Mouse (Mus musculus) CH12.LX (cell line): ENCODE data around the gene Fgfr2. TPM values are rescaled to one million over a fixed set of nuclear protein-coding genes. Genes with fewer than 3 reads are reported as not detected.

ENCODE experiments used
- DNase-seq: peaks from one replicate; pipeline ENCODE4 v3.0.0-alpha.2; 2013; ENCODE audit errors: extremely low read depth
- H3K27ac ChIP-seq: 2 replicates; pipeline ENCODE4 v1.5.1; 2012; ENCODE audit warnings: low read depth, mild to moderate bottlenecking, control low read depth, moderate library complexity; ENCODE audit not compliant: insufficient read depth
- H3K27me3 ChIP-seq: replicated peaks from 2 replicates; pipeline ENCODE3; 2012; ENCODE audit warnings: inconsistent platforms
- H3K36me3 ChIP-seq, 2 experiments: replicated peaks in 1 of 2; 2 replicates each; pipeline versions ENCODE3 to v1.6.1; 2012; ENCODE audit warnings: inconsistent platforms in 1 of 2, low read length in 1 of 2, mild to moderate bottlenecking in 1 of 2, mixed read lengths in 1 of 2, moderate library complexity in 1 of 2; ENCODE audit not compliant: control insufficient read depth in 1 of 2, insufficient read depth in 1 of 2
- H3K4me1 ChIP-seq, 2 experiments: 2 replicates each; pipeline ENCODE4 v1.6.1; 2012; ENCODE audit warnings: inconsistent platforms in 1 of 2, moderate library complexity in 1 of 2; ENCODE audit not compliant: insufficient read depth in 2 of 2, control insufficient read depth in 1 of 2
- H3K4me2 ChIP-seq: 2 replicates; pipeline ENCODE4 v1.6.1; 2012; ENCODE audit warnings: low read depth, mild to moderate bottlenecking, control low read depth; ENCODE audit not compliant: poor library complexity, insufficient read depth, severe bottlenecking
- H3K4me3 ChIP-seq, 3 experiments: fragments of 150-350 bp in 1 of 3; sonication (generic) in 1 of 3; replicated peaks in 1 of 3; 2 replicates each; pipeline versions ENCODE3 to v1.5.1; 2011 to 2012; ENCODE audit warnings: low read depth in 2 of 3, low read length in 2 of 3, mild to moderate bottlenecking in 2 of 3, moderate library complexity in 2 of 3, control low read depth in 1 of 3, improper control_type of control experiment in 1 of 3, inconsistent platforms in 1 of 3, mixed read lengths in 1 of 3; ENCODE audit not compliant: poor library complexity in 1 of 3
- H3K79me2 ChIP-seq: replicated peaks from 2 replicates; pipeline ENCODE4 v1.6.1; 2012; ENCODE audit warnings: mild to moderate bottlenecking, moderate library complexity; ENCODE audit not compliant: control insufficient read depth, poor library complexity, insufficient read depth, severe bottlenecking; ENCODE audit errors: extremely low read depth
- H3K9ac ChIP-seq: 2 replicates; pipeline ENCODE4 v1.6.1; 2012; ENCODE audit warnings: low read depth, mild to moderate bottlenecking, control low read depth, moderate library complexity; ENCODE audit not compliant: insufficient read depth
- H3K9me3 ChIP-seq: replicated peaks from 2 replicates; pipeline ENCODE3; 2012; ENCODE audit warnings: low read length, inconsistent platforms, mixed read lengths
- BHLHE40 ChIP-seq: IDR thresholded peaks from 2 replicates; pipeline ENCODE4 v1.6.1; 2011; ENCODE audit warnings: mild to moderate bottlenecking, low read depth, low read length, improper control_type of control experiment
- CHD1 ChIP-seq: IDR thresholded peaks from 2 replicates; pipeline ENCODE4 v1.6.1; 2012; ENCODE audit warnings: low read depth, low read length, improper control_type of control experiment, inconsistent platforms
- GABPA ChIP-seq: IDR thresholded peaks from 2 replicates; pipeline ENCODE4 v1.6.1; 2012; ENCODE audit warnings: low read depth, low read length, improper control_type of control experiment, inconsistent platforms; ENCODE audit not compliant: insufficient replicate concordance
- IRF4 ChIP-seq: IDR thresholded peaks from 2 replicates; pipeline ENCODE4 v1.6.1; 2014; ENCODE audit warnings: low read depth, mild to moderate bottlenecking, inconsistent platforms, low read length, improper control_type of control experiment
- JUND ChIP-seq: conservative IDR thresholded peaks from 2 replicates; pipeline ENCODE4 v1.6.1; 2011; ENCODE audit warnings: low read depth, low read length, improper control_type of control experiment
- KAT2A ChIP-seq: IDR thresholded peaks from 2 replicates; pipeline ENCODE4 v1.6.1; 2012; ENCODE audit warnings: low read length, improper control_type of control experiment, inconsistent platforms; ENCODE audit not compliant: insufficient replicate concordance
- MAZ ChIP-seq: IDR thresholded peaks from 2 replicates; pipeline ENCODE4 v1.6.1; 2012; ENCODE audit warnings: low read depth, mild to moderate bottlenecking, inconsistent platforms, low read length, improper control_type of control experiment, moderate library complexity
- MXI1 ChIP-seq: IDR thresholded peaks from 2 replicates; pipeline ENCODE4 v1.6.1; 2011; ENCODE audit warnings: mild to moderate bottlenecking, low read depth, low read length, improper control_type of control experiment
- NELFE ChIP-seq: IDR thresholded peaks from 2 replicates; pipeline ENCODE4 v1.6.1; 2011; ENCODE audit warnings: low read depth, low read length, improper control_type of control experiment
- POLR2A ChIP-seq: IDR thresholded peaks from 2 replicates; pipeline ENCODE4 v1.6.1; 2011; ENCODE audit warnings: low read depth, mild to moderate bottlenecking, improper control_type of control experiment, low read length
- RAD21 ChIP-seq: IDR thresholded peaks from 2 replicates; pipeline ENCODE4 v1.6.1; 2011; ENCODE audit warnings: low read depth, mild to moderate bottlenecking, low read length, improper control_type of control experiment, moderate library complexity
- RCOR1 ChIP-seq: conservative IDR thresholded peaks from 2 replicates; pipeline ENCODE4 v1.6.1; 2012; ENCODE audit warnings: low read depth, mild to moderate bottlenecking, inconsistent platforms, low read length, improper control_type of control experiment
- UBTF ChIP-seq: IDR thresholded peaks from 2 replicates; pipeline ENCODE4 v1.6.1; 2012; ENCODE audit warnings: low read depth, mild to moderate bottlenecking, inconsistent platforms, low read length, improper control_type of control experiment, moderate library complexity
- ZC3H11A ChIP-seq: IDR thresholded peaks from 2 replicates; pipeline ENCODE4 v1.6.1; 2012; ENCODE audit warnings: low read depth, mild to moderate bottlenecking, inconsistent platforms, low read length, improper control_type of control experiment
- dilution Hi-C: fragments of 300-500 bp; cut with MboI; formaldehyde crosslinking; loops from 2 replicates; pipeline ENCODE4 v1.14.3; 2020; ENCODE audit warnings: low sequenced_read_pairs; ENCODE audit not compliant: extremely low pct_unique_long_range_greater_than_20kb, extremely low pct_ligation_motif_present
- in situ Hi-C: fragments of 300-500 bp; cut with MboI; formaldehyde crosslinking; loops from 3 replicates; pipeline ENCODE4 v1.14.3; 2019; ENCODE audit warnings: low sequenced_read_pairs, low pct_ligation_motif_present, low pct_unique_long_range_greater_than_20kb, mixed read lengths
- polyA plus RNA-seq: library from polyadenylated mRNA; unstranded; fragments of >175 nt; gene quantifications from 2 replicates; pipeline ENCODE4 v1.2.1, GENCODE M21; 2012; ENCODE audit warnings: low read depth; ENCODE audit not compliant: insufficient read length
- total RNA-seq, 2 experiments: library from RNA; depleted of rRNA; stranded (reverse); fragments of 300-350 nt in 1 of 2; fragments of >200 nt in 1 of 2; gene quantifications; 2 replicates each; pipeline ENCODE4 v1.2.3; 2012 to 2014

Fgfr2 gene
- total and polyA plus RNA-seq, 3 experiments: not detected

- dilution Hi-C loops: no loop called here
- no peak overlapping the region for H3K4me2 ChIP-seq
Observed at GRCm38 (mm10) chr7:132604720-132605119, 518.4 kb downstream of the Fgfr2 start.

GRCm38 (mm10) chr7:132600926-132601325 lies 522.2 kb downstream of the Fgfr2 start:
- H3K27me3 ChIP-seq: peaks cover 90% of the 10 kb centered on the region
- dilution Hi-C loops: no loop called here
- TF ChIP-seq BHLHE40: no peak
- TF ChIP-seq ZC3H11A: no peak
- no peak for TF ChIP-seq RAD21
- no peak for TF ChIP-seq CHD1
- TF ChIP-seq MXI1: no peak
- no peak for TF ChIP-seq RCOR1
- no peak for TF ChIP-seq UBTF

More at GRCm38 (mm10) chr7:132604720-132605119, 518.4 kb downstream of the Fgfr2 start:
- DNase-seq: no peak
- peaks cover 0 to 7% of the 10 kb centered on the region in 2 experiments; a peak in 2 of 4 replicates for H3K4me1 ChIP-seq
- no peak overlapping the region for H3K9ac ChIP-seq
- no peak overlapping the region for H3K27ac ChIP-seq
- H3K79me2 ChIP-seq: no peaks in the 10 kb centered on the region
- H3K27me3 ChIP-seq: peaks cover 87% of the 10 kb centered on the region
- in situ Hi-C loops: no loop called here
- no peak overlapping the region for H3K4me3 ChIP-seq
- TF ChIP-seq MAZ (no peak), GABPA (no peak), BHLHE40 (no peak), KAT2A (no peak), NELFE (no peak), IRF4 (no peak)
- TF ChIP-seq, all 38 proteins: peak for 0
- H3K9me3 ChIP-seq: no peaks in the 10 kb centered on the region
- no peaks in the 10 kb centered on the region for H3K36me3 ChIP-seq

GRCm38 (mm10) chr7:132600026-132600425 lies 523.1 kb downstream of the Fgfr2 start:
- no peak for DNase-seq
- in situ Hi-C loops: no loop called here
- Histone ChIP-seq H3K27me3 (peaks cover 84% of the 10 kb centered on the region), H3K4me3 (peak overlapping the region in 2 of 3 experiments; percentile 39 to 47), H3K9me3 (peaks cover 6% of the 10 kb centered on the region), H3K79me2 (no peaks in the 10 kb centered on the region), H3K9ac (no peak overlapping the region), H3K27ac (no peak overlapping the region), H3K36me3 (no peaks in the 10 kb centered on the region), H3K4me1 (peaks cover 0 to 13% of the 10 kb centered on the region in 2 experiments; a peak in 2 of 4 replicates), H3K4me2 (peak overlapping the region; percentile 98)
- TF ChIP-seq GABPA (no peak), NELFE (no peak), JUND (no peak), POLR2A (no peak), CHD1 (no peak)
- dilution Hi-C loops: no loop called here

More at GRCm38 (mm10) chr7:132600926-132601325, 522.2 kb downstream of the Fgfr2 start:
- in situ Hi-C loops: no loop called here
- peaks cover 6% of the 10 kb centered on the region for H3K9me3 ChIP-seq
- no peaks in the 10 kb centered on the region for H3K36me3 ChIP-seq
- no peaks in the 10 kb centered on the region for H3K79me2 ChIP-seq
- peaks cover 0 to 13% of the 10 kb centered on the region in 2 experiments; a peak in 2 of 4 replicates for H3K4me1 ChIP-seq
- H3K4me3 ChIP-seq: no peak overlapping the region
- DNase-seq: no peak
- no peak overlapping the region for H3K4me2 ChIP-seq
- H3K27ac ChIP-seq: no peak overlapping the region
- no peak overlapping the region for H3K9ac ChIP-seq
